Mouse (Mus musculus) left cerebral cortex, adult 9 months (tissue): ENCODE data around the gene Ptgs2.
A peak's percentile ranks its signal among the peaks of the same experiment; 100 is the strongest.

Experiments
- DNase-seq, 2 experiments: peaks; one replicate each; pipeline ENCODE4 v3.0.0; 2022; ENCODE audit warnings: low spot score in 2 of 2

Ptgs2 gene

GRCm38 (mm10) chr1:150099790-150100333 lies at the start of gene Ptgs2:
Ptgs2 (plus strand) TSS chr1:150100031.
- peak in 1 of 2 experiments; percentile 42 for DNase-seq

DNA sequence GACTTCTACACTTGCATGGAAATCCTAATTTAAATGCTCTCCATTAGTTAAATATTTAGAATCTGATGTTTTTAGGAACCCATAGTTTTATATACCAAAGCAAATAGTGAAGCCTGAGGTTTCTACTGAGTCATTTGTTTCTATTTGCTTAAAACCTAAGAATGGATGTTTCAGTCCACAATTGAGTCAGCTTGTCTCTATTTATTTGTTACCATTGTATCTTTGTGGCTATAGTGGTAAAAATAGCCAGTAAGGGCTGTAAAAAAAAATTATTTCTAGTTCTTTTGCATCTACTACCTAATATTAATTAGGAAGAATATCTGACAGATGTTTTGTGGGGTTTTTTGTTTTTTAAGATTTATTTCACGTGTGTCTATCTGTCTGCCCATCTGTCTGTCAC lies 49.6 kb upstream of the Ptgs2 start:
- no peak for DNase-seq

DNA sequence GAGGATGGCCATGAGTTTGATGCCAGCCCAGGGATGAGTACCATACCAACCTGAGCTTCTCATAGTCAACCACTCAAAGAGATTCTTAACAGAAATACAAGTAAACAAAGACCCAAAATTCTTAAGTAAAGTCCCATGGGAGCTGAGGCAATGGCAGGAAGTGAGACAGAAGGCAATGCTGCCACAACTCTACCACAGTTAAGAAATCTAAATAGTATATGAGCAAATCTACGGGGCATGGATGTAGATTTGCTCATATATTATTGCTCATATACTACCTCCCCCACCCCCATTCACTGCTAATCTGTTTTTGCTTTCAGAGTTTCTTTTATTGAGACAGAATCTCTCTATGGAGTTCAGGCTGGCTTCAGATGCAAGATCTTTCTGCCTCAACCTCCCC lies 34.1 kb upstream of the Ptgs2 start:
- DNase-seq: no peak

- no peak for DNase-seq
These were observed 27.0 kb upstream of the Ptgs2 start for GRCm38 (mm10) chr1:150072880-150073279.

DNA sequence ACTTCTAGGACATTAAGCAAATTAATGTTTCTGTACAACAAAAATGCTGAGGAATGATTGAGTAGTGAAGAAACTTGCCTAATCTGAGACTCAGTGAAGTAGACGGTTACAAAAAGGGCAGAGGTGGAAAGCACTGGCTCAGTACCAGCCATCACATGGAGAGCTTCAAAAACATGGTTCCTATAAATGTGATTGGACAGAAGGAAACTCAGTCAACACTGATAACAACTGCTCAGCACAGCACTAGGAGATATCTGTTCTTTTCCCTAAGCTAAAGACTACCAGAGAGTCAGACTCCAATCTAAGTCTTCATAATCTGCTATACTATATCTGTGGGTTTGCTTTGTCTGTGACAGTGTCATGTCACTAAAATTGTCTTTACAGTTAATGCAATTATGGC lies 25.2 kb upstream of the Ptgs2 start:
- no peak for DNase-seq

GRCm38 (mm10) chr1:150089040-150089692 lies 10.7 kb upstream of the Ptgs2 start:
- peak in 1 of 2 experiments; percentile 26 for DNase-seq

- no peak for DNase-seq
These were observed 9.6 kb upstream of the Ptgs2 start for GRCm38 (mm10) chr1:150090229-150090628.

- no peak for DNase-seq
These were observed 2.8 kb upstream of the Ptgs2 start for GRCm38 (mm10) chr1:150097036-150097435.

- DNase-seq: no peak
These were observed 2.1 kb upstream of the Ptgs2 start for GRCm38 (mm10) chr1:150097721-150098120.

- no peak for DNase-seq
These were observed 457 bp upstream of the Ptgs2 start for GRCm38 (mm10) chr1:150099374-150099773.

DNA sequence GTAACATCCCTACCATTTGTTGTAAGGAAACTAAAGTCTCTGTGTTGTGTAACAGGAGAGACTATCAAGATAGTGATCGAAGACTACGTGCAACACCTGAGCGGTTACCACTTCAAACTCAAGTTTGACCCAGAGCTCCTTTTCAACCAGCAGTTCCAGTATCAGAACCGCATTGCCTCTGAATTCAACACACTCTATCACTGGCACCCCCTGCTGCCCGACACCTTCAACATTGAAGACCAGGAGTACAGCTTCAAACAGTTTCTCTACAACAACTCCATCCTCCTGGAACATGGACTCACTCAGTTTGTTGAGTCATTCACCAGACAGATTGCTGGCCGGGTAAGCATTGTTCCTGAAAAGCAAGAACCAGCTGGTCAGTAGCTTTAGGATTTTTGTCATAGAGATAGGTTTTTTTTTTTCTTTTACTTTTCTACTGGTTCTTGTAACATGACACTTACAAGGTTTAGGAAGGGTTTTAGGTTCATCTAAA lies 4.4 kb downstream of the Ptgs2 start:
- no peak for DNase-seq

DNA sequence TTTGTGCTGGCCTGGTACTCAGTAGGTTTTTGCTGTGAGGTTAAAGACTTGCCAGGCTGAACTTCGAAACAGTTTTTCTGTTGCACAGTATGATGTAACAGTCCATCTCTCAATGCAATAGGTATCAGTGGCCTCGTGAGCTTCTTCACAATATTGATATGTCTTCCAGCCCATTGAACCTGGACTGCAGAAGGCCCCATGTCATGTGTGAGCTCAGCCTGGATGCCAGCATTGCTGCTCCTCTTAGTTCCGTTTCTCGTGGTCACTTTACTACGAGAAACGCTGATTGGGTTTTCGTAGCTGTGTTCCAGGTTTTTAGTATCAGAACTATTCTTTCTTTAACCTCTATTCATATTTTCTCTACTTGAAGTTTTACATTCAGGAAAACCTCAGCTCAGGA lies 6.9 kb downstream of the Ptgs2 start:
- no peak for DNase-seq

DNA sequence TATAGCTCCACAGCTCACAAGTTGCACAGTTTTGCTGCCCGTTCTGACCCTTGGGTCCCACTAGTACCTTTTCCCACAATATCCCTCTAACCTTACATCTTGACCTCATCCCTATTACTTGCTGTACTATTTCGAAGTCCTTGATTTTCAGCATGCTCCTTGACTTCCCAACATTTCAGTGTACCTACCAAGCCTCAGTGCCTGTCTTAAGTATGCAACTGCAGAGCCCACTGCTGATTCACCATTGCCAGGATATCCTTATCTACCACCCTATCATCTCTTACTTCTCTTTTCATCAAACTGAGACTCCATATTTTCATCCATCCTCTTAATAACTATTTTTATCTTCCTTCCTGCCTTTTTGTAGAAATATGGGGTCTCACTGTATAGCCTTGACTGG lies 9.8 kb downstream of the Ptgs2 start:
- DNase-seq: no peak

- DNase-seq: no peak
These were observed 15.5 kb downstream of the Ptgs2 start for GRCm38 (mm10) chr1:150115352-150115751.

DNA sequence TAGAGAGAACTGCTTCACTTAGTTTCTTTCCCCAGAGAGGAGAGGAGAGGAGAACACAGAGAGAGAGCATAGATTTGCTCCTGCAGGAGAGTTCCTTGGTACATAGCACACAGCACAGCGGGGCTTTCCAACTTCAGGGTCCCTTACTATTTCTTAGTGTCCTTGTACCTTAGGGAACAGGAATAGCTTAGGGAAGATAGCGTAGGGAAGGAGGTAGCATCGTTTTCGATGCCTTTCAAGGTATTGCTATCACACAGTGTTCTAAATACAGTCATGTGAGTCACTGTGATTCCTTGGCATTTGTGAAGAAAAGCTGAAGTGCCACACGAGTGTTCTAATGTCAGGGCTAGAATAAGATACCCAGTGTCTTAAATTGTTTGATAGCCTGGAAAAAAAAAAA lies 18.5 kb downstream of the Ptgs2 start:
- peak in 1 of 2 experiments; percentile 17 for DNase-seq

GRCm38 (mm10) chr1:150125568-150125967 lies 25.7 kb downstream of the Ptgs2 start:
- DNase-seq: no peak

GRCm38 (mm10) chr1:150130070-150130469 lies 30.2 kb downstream of the Ptgs2 start:
- DNase-seq: no peak

GRCm38 (mm10) chr1:150130586-150131275 lies 30.9 kb downstream of the Ptgs2 start:
- no peak for DNase-seq

GRCm38 (mm10) chr1:150135350-150135749 lies 35.5 kb downstream of the Ptgs2 start:
- no peak for DNase-seq

DNA sequence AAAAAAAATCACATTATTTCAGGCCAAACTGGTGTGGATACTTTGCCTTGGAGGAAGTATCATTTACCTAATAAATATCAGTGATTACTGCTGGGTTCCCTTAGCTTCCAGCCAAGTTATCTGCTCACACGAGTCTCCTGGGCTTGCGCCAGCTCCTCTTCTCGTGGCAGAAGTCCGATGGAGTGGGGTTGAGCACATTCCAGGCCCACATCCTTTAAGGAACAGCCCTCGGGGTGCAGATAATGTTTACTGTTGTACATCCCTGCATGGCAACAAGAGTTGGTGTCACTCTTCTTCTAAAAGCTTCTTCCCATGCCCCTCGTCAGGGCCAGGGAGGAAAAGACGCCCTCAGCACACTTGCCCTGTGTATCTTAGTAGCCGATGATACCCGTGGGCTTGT lies 39.9 kb downstream of the Ptgs2 start:
- DNase-seq: no peak

DNA sequence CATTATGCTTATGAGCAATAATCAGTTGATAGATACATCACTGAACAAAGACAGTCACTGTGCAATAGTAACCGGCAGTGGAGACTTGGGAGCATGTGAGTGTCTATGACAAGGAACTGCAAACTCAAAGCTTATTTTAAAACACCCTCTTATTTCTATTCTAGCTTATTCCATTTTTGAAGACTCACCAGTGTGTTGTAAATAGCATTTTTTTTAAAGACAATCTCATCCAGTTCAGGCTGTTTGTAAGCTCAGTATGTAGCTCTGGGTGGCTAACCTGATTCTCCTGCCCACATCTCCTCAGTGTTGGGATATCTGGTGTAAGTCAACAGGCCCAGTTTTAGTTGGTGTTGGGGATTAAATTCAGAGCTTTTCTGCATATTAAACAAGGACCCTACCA lies 42.1 kb downstream of the Ptgs2 start:
- DNase-seq: no peak

DNA sequence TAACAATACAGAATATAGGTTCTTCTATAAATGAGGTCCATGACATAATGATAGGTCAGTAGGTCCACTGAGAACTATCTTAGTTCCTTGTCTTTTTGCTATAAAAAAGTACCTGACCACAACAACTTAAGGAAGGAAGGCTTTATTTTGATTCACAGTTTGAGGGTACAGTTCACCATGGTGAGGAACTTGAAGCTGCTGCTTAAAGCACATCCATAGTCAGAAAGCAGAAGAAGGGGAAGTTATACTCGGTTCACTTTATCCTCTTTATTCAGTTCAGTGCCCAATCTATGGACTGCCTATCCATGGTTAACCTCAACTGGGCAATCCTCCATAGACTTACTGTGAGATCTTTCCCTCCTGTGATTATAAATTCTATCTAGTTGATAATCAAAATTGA lies 43.7 kb downstream of the Ptgs2 start:
- no peak for DNase-seq

- no peak for DNase-seq
These were observed 45.2 kb downstream of the Ptgs2 start for GRCm38 (mm10) chr1:150145049-150145448.
